Mouse (Mus musculus) liver, postnatal 0 days (tissue): ENCODE measurements around the gene Coro1c. TPM values are rescaled to one million over a fixed set of nuclear protein-coding genes. Genes with fewer than 3 reads are reported as not detected.
A peak's percentile ranks its signal among the peaks of the same experiment; 100 is the strongest.

ENCODE experiments used
- ATAC-seq: fragments of 200-750 bp; cut with Nextera tagmentation; 2 replicates; pipeline ENCODE4 v1.8.0; 2017; ENCODE audit warnings: mild to moderate bottlenecking, moderate library complexity
- DNase-seq: peaks from one replicate; pipeline ENCODE4 v3.0.0-alpha.2; 2016
- H3K27ac ChIP-seq: fragments of 300-500 bp; sonication (generic); 2 replicates; pipeline ENCODE4 v1.5.1; 2014; ENCODE audit warnings: antibody characterized with exemption, moderate library complexity, mild to moderate bottlenecking, low read depth
- H3K27me3 ChIP-seq: fragments of 300-500 bp; sonication (generic); 2 replicates; pipeline ENCODE4 v1.6.1; 2014; ENCODE audit warnings: low read length, control low read depth, mixed read lengths; ENCODE audit not compliant: insufficient read depth
- H3K36me3 ChIP-seq: fragments of 300-500 bp; sonication (generic); replicated peaks from 2 replicates; pipeline ENCODE4 v1.6.1; 2014; ENCODE audit warnings: mild to moderate bottlenecking, control low read depth, low read length, moderate library complexity, mixed read lengths; ENCODE audit not compliant: insufficient read depth
- H3K4me1 ChIP-seq: fragments of 300-500 bp; sonication (generic); 2 replicates; pipeline ENCODE4 v1.6.1; 2014; ENCODE audit warnings: antibody characterized with exemption, mild to moderate bottlenecking, control low read depth; ENCODE audit not compliant: insufficient read depth
- H3K4me2 ChIP-seq: fragments of 300-500 bp; sonication (generic); 2 replicates; pipeline ENCODE4 v1.6.1; 2014; ENCODE audit warnings: low read depth, mild to moderate bottlenecking, low read length, moderate library complexity, mixed read lengths
- H3K4me3 ChIP-seq: fragments of 300-500 bp; sonication (generic); 2 replicates; pipeline ENCODE4 v1.5.1; 2014; ENCODE audit warnings: low read depth, low read length
- H3K9ac ChIP-seq: fragments of 300-500 bp; sonication (generic); replicated peaks from 2 replicates; pipeline ENCODE4 v1.6.1; 2014; ENCODE audit warnings: mild to moderate bottlenecking, moderate library complexity
- H3K9me3 ChIP-seq: fragments of 300-500 bp; sonication (generic); 2 replicates; pipeline ENCODE4 v1.6.1; 2016; ENCODE audit warnings: mild to moderate bottlenecking, control low read depth, low read length, mixed read lengths
- CTCF ChIP-seq: sonication (generic); IDR thresholded peaks from 2 replicates; pipeline ENCODE4 v1.5.1; 2016; ENCODE audit warnings: antibody characterized with exemption, low read depth
- EP300 ChIP-seq: IDR thresholded peaks from 2 replicates; pipeline ENCODE4 v1.6.1; 2016; ENCODE audit warnings: antibody characterized with exemption, low read depth, mild to moderate bottlenecking
- WGBS: fragments of 180-500 bp; shearing (Covaris S2); extraction: QIAGEN DNeasy Blood & Tissue Kit; methylation state at CpG from one replicate; pipeline ENCODE4 v1.1.7; 2014; ENCODE audit not compliant: insufficient replicate concordance; 5-methylcytosine and 5-hydroxymethylcytosine counted together
- polyA plus RNA-seq: library from polyadenylated mRNA; unstranded; fragments of >200 nt; fragmentation: Nextera tagmentation; extraction: Ambion mirVana; gene quantifications from 2 replicates; pipeline ENCODE4 v1.2.1, GENCODE M21; 2015

Coro1c gene
- polyA plus RNA-seq, 1 experiment from 2014 or later, result 27.6 TPM

- ATAC-seq (peak; percentile 72), DNase-seq (peak; percentile 47)
- Histone ChIP-seq H3K4me1 (no peaks in the 10 kb centered on the region), H3K9ac (no peak overlapping the region), H3K27me3 (no peaks in the 10 kb centered on the region), H3K4me3 (no peak overlapping the region), H3K27ac (peak overlapping the region; percentile 48; the same call in 1 of the 2 replicates), H3K9me3 (no peaks in the 10 kb centered on the region), H3K4me2 (peak overlapping the region; percentile 4; the same call in 1 of the 2 replicates), H3K36me3 (no peaks in the 10 kb centered on the region)
- TF ChIP-seq EP300 (no peak), CTCF (no peak)
- WGBS, result 27% methylated on average over 18 of the region's 18 CpGs
Observed at GRCm38 (mm10) chr5:113930648-113931609, 22.4 kb upstream of the Coro1c start.

GRCm38 (mm10) chr5:113929950-113930647 lies 21.5 kb upstream of the Coro1c start:
- peak overlapping the region; percentile 29; the same call in 1 of the 2 replicates for H3K27ac ChIP-seq
- H3K4me2 ChIP-seq, result no peak overlapping the region

GRCm38 (mm10) chr5:113929526-113929925 lies 21.0 kb upstream of the Coro1c start:
- DNase-seq, result no peak
- TF ChIP-seq CTCF (no peak), EP300 (no peak)
- no peak overlapping the region for H3K4me3 ChIP-seq
- no peaks in the 10 kb centered on the region for H3K9me3 ChIP-seq
- no peak for ATAC-seq
- H3K27me3 ChIP-seq, result no peaks in the 10 kb centered on the region
- 0 out of 2 replicates have a peak overlapping the region, but pooled peaks have one; percentile 29 for H3K27ac ChIP-seq
- H3K4me1 ChIP-seq, result no peaks in the 10 kb centered on the region
- no peaks in the 10 kb centered on the region for H3K36me3 ChIP-seq
- WGBS, result 63% methylated on average over 10 of the region's 10 CpGs
- H3K9ac ChIP-seq, result no peak overlapping the region
- H3K4me2 ChIP-seq, result no peak overlapping the region

More at GRCm38 (mm10) chr5:113929950-113930647, 21.5 kb upstream of the Coro1c start:
- no peak overlapping the region for H3K4me3 ChIP-seq
- DNase-seq, result no peak
- no peak overlapping the region for H3K9ac ChIP-seq
- H3K9me3 ChIP-seq, result no peaks in the 10 kb centered on the region
- no peaks in the 10 kb centered on the region for H3K27me3 ChIP-seq
- no peaks in the 10 kb centered on the region for H3K4me1 ChIP-seq
- no peak for ATAC-seq
- TF ChIP-seq CTCF (no peak), EP300 (no peak)
- 45% methylated on average over 10 of the region's 10 CpGs for WGBS
- no peaks in the 10 kb centered on the region for H3K36me3 ChIP-seq

GRCm38 (mm10) chr5:113924608-113925007 lies 16.1 kb upstream of the Coro1c start:
- TF ChIP-seq CTCF (no peak), EP300 (peak; percentile 16; the same call in 1 of the 2 replicates)
- ATAC-seq, result no peak
- Histone ChIP-seq H3K9ac (no peak overlapping the region), H3K4me3 (no peak overlapping the region), H3K27me3 (no peaks in the 10 kb centered on the region), H3K9me3 (no peaks in the 10 kb centered on the region), H3K27ac (no peak overlapping the region), H3K4me1 (no peaks in the 10 kb centered on the region), H3K4me2 (no peak overlapping the region), H3K36me3 (no peaks in the 10 kb centered on the region)
- 45% methylated on average over 4 of the region's 4 CpGs for WGBS
- no peak for DNase-seq

- no peak overlapping the region for H3K27ac ChIP-seq
- no peaks in the 10 kb centered on the region for H3K36me3 ChIP-seq
- H3K9ac ChIP-seq, result no peak overlapping the region
- peaks cover 6% of the 10 kb centered on the region; the same call in 1 of the 2 replicates for H3K4me1 ChIP-seq
- 55% methylated on average over 6 of the region's 6 CpGs for WGBS
- DNase-seq, result no peak
- no peaks in the 10 kb centered on the region for H3K9me3 ChIP-seq
- H3K4me3 ChIP-seq, result no peak overlapping the region
- H3K27me3 ChIP-seq, result no peaks in the 10 kb centered on the region
- TF ChIP-seq CTCF, result no peak
- TF ChIP-seq EP300, result no peak
- no peak for ATAC-seq
- no peak overlapping the region for H3K4me2 ChIP-seq
Observed at GRCm38 (mm10) chr5:113921310-113922166, 13.0 kb upstream of the Coro1c start.
